Mouse (Mus musculus): ENCODE results near the gene Tnfsf18. TPM values are rescaled to one million over a fixed set of nuclear protein-coding genes. Genes with fewer than 3 reads are reported as not detected.

The Tnfsf18 gene
- polyA plus RNA-seq, 1 experiment from 2014 or later = not detected

DNA sequence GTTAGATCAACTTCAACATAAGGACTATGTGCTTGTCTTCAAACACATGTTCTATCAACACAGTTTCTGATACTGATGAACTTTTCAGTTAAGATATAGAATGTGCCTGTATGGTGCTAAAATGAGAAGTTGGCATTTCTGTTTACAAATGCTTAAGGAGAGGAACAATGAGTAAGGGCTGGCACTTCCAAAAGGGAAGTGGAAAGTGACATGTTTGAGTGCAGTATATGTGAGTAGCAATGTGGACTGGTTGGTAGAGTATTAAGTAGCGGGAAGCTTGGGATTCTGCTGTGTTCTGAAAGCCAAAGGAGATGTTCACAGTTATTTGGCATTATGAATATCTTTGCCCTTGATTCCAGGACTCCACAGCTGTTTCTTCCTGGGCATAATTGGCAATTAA lies 33.7 kb downstream of the Tnfsf18 start:
- Histone ChIP-seq H3K4me2 (ENCODE audit: low read depth, low read length, severe bottlenecking) (no peak overlapping the region), H3K27ac (ENCODE audit: low read depth, low read length) (no peak overlapping the region), H3K9me3 (ENCODE audit: control insufficient read depth, low read length) (no peaks in the 10 kb centered on the region), H3K27me3 (ENCODE audit: control insufficient read depth, insufficient read depth, low read length) (no peaks in the 10 kb centered on the region), H3K36me3 (ENCODE audit: control insufficient read depth, insufficient read depth, low read length) (no peaks in the 10 kb centered on the region), H3K4me1 (replicated peaks; ENCODE audit: control insufficient read depth, insufficient read depth, low read length) (no peaks in the 10 kb centered on the region), H3K4me3 (ENCODE audit: low read depth, low read length) (no peak overlapping the region), H3K9ac (ENCODE audit: low read length) (no peak overlapping the region)
- DNase-seq (ENCODE audit: low spot score) = no peak
- 88% methylated on average over 1 of the region's 1 CpGs for WGBS
- no peak for ATAC-seq (replicated peaks; ENCODE audit: low FRiP score)

DNA sequence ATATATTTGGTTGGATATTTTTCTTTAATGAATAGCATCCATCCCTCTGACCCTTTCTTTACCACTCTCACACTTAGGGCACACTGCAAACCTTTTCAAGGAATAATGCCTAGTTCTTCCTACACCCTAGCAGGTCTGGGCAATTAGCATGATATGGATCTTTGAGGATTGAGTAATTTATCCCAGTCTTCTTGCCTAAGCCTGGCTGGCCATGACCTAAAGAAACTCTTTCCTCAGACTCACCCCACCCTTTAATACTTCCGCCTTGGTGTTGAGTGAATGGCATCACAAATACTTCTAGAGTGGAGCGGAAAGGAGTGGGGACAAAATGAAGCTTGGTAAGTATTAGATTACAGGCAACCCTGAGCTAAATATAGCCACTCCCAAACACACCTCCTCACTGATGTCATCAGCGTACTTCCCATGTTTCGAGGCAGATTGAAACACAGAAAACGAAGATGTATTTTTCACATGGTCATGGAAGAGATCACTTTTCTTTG lies 56.2 kb downstream of the Tnfsf18 start:
- Histone ChIP-seq H3K9ac (ENCODE audit: low read length) (no peak overlapping the region), H3K4me2 (ENCODE audit: low read depth, low read length, severe bottlenecking) (no peak overlapping the region), H3K9me3 (ENCODE audit: control insufficient read depth, low read length) (no peaks in the 10 kb centered on the region), H3K4me3 (ENCODE audit: low read depth, low read length) (no peak overlapping the region), H3K27ac (ENCODE audit: low read depth, low read length) (no peak overlapping the region), H3K36me3 (ENCODE audit: control insufficient read depth, insufficient read depth, low read length) (no peaks in the 10 kb centered on the region), H3K4me1 (replicated peaks; ENCODE audit: control insufficient read depth, insufficient read depth, low read length) (no peaks in the 10 kb centered on the region), H3K27me3 (ENCODE audit: control insufficient read depth, insufficient read depth, low read length) (no peaks in the 10 kb centered on the region)
- DNase-seq (ENCODE audit: low spot score) (no peak), ATAC-seq (replicated peaks; ENCODE audit: low FRiP score) (no peak)
- 92% methylated on average over 5 of the region's 5 CpGs for WGBS

DNA sequence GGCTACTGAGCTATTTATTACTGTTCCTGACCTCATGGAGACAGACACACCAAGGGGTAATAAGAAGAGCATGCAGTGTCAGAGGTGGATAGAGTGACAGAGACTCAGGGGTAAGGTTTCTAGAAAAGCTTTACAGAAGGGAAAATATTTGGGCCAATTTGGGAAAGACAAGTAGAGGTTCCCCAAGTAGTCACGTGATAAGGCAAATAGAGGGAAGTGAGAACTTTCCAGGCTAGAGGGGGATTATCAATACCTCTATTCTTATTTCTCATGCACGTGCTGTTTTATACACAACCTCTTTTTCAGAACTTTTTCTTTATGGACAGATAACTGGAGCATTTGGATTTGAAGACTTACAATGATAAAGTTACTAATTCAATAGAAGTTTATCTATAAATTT lies 57.6 kb downstream of the Tnfsf18 start:
- H3K36me3 ChIP-seq (ENCODE audit: control insufficient read depth, insufficient read depth, low read length) = no peaks in the 10 kb centered on the region
- no peak overlapping the region for H3K4me3 ChIP-seq (ENCODE audit: low read depth, low read length)
- 65% methylated on average over 2 of the region's 2 CpGs for whole genome bisulfite sequencing
- no peak overlapping the region for H3K9ac ChIP-seq (ENCODE audit: low read length)
- no peak overlapping the region for H3K27ac ChIP-seq (ENCODE audit: low read depth, low read length)
- DNase-seq (ENCODE audit: low spot score) (no peak), ATAC-seq (replicated peaks; ENCODE audit: low FRiP score) (no peak)
- H3K4me1 ChIP-seq (replicated peaks; ENCODE audit: control insufficient read depth, insufficient read depth, low read length) = no peaks in the 10 kb centered on the region
- H3K9me3 ChIP-seq (ENCODE audit: control insufficient read depth, low read length) = no peaks in the 10 kb centered on the region
- H3K27me3 ChIP-seq (ENCODE audit: control insufficient read depth, insufficient read depth, low read length) = no peaks in the 10 kb centered on the region
- H3K4me2 ChIP-seq (ENCODE audit: low read depth, low read length, severe bottlenecking) = no peak overlapping the region

Other genes starting within 250 kb of the Tnfsf18 start
- gene Prdx6, start 243.4 kb upstream of the Tnfsf18 start, polyA plus RNA-seq (2014; fragmentation: Nextera tagmentation; extraction: Ambion mirVana) = 443 and 453 TPM in 2 replicates
- not detected in 2 replicates for gene Tnfsf4, start 99.2 kb upstream of the Tnfsf18 start, polyA plus RNA-seq (2014; fragmentation: Nextera tagmentation; extraction: Ambion mirVana)

All from forebrain, embryonic 11.5 days (tissue).